Mouse (Mus musculus): Measurements from ENCODE around the gene Abcb8. TPM values are rescaled to one million over a fixed set of nuclear protein-coding genes. Genes with fewer than 3 reads are reported as not detected.
A peak's percentile ranks its signal among the peaks of the same experiment; 100 is the strongest.

The Abcb8 gene
- polyA plus RNA-seq, 1 experiment from 2014 or later = 52.7 TPM

DNA sequence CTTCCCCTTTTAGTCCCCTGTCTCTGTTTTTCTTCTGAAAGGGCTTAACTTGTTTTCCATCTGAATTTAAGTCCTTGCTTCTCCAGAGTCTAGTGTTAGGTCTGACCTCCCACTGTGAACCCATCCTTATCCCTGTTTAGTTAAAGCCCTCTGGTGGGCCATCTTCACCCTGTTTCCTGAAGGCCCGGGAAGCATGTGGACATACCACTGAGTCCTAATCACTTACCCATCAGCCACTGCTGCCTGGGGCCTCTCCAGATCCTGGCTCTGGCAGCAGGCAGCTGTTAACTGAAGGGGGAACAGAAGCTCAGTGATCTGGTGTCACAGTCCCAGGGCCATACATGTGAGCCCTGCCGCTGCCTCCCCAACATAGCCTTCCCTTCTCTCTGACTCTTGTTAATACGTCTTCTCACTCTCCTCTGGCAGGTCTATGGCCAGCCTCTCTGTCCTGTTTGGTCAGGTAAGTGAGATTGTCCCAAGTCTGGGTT lies 12.0 kb downstream of the Abcb8 start:
- Histone ChIP-seq H3K36me3 (ENCODE audit: control insufficient read depth, insufficient read depth, low read length) (peaks cover 73% of the 10 kb centered on the region), H3K4me1 (ENCODE audit: control insufficient read depth in 2 of 2, insufficient read depth in 2 of 2, low read length in 2 of 2) (peaks cover 0 to 3% of the 10 kb centered on the region in 2 experiments; a peak in 2 of 4 replicates), H3K4me3 (ENCODE audit: control insufficient read depth in 1 of 2, insufficient read depth in 1 of 2, low read depth in 1 of 2, low read length in 2 of 2) (no peak overlapping the region), H3K9ac (ENCODE audit: low read length) (no peak overlapping the region), H3K27me3 (ENCODE audit: control insufficient read depth, insufficient read depth, low read length) (no peaks in the 10 kb centered on the region), H3K9me3 (ENCODE audit: control insufficient read depth, low read length) (no peaks in the 10 kb centered on the region), H3K4me2 (ENCODE audit: low read length) (no peak overlapping the region), H3K27ac (replicated peaks in 1 of 2; ENCODE audit: control insufficient read depth in 1 of 2, insufficient read depth in 1 of 2, low read depth in 2 of 2, low read length in 2 of 2) (no peak overlapping the region)
- ATAC-seq (ENCODE audit: insufficient number of reproducible peaks, insufficient read depth, low FRiP score, low read depth) = no peak
- 56% methylated on average over 3 of the region's 3 CpGs for WGBS

DNA sequence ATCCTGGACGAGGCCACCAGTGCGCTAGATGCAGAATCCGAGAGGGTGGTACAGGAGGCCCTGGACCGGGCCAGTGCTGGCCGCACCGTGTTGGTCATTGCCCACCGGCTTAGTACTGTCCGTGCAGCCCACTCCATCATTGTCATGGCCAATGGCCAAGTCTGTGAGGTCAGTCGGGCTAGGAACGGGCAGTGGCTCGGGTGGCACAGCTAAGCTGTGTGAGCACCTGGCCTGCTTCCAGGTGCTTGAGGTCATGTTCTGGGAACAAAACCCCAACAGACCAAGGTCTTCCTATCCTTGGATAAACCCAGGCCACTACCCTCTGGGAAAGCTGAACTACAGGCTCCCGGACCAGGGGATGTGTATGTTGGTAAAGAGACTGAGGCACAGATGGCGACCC lies 15.2 kb downstream of the Abcb8 start:
- Histone ChIP-seq H3K9me3 (ENCODE audit: control insufficient read depth, low read length) (no peaks in the 10 kb centered on the region), H3K4me1 (ENCODE audit: control insufficient read depth in 2 of 2, insufficient read depth in 2 of 2, low read length in 2 of 2) (peaks cover 0 to 2% of the 10 kb centered on the region in 2 experiments; a peak in 1 of 4 replicates), H3K4me3 (ENCODE audit: control insufficient read depth in 1 of 2, insufficient read depth in 1 of 2, low read depth in 1 of 2, low read length in 2 of 2) (no peak overlapping the region), H3K36me3 (ENCODE audit: control insufficient read depth, insufficient read depth, low read length) (peaks cover 41% of the 10 kb centered on the region), H3K27me3 (ENCODE audit: control insufficient read depth, insufficient read depth, low read length) (no peaks in the 10 kb centered on the region), H3K9ac (ENCODE audit: low read length) (no peak overlapping the region), H3K27ac (replicated peaks in 1 of 2; ENCODE audit: control insufficient read depth in 1 of 2, insufficient read depth in 1 of 2, low read depth in 2 of 2, low read length in 2 of 2) (no peak overlapping the region), H3K4me2 (ENCODE audit: low read length) (no peak overlapping the region)
- ATAC-seq (ENCODE audit: insufficient number of reproducible peaks, insufficient read depth, low FRiP score, low read depth) = 0 out of 2 replicates have a peak, but pooled peaks have one; percentile 13
- WGBS = 86% methylated on average over 13 of the region's 13 CpGs

DNA sequence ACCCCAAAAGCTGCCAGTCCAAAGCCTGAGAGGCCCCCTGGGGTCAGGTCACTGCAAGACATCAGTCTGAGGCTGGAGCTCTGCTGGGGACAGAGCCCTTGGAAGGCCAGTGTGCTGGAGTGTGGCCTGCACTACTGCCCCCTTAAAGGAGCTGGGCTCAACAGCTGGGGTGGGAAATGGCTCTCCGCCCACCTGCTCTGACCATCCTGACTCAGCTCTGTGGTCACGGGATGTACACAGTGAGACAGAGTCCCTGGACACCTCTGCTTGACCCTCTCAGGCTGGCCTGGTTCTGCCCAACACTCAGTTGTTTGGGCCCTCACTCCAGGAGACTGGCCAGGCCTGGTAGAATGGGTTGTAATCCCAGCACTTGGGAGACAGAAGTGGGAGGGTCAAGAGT lies 16.0 kb downstream of the Abcb8 start:
- Histone ChIP-seq H3K27ac (replicated peaks in 1 of 2; ENCODE audit: control insufficient read depth in 1 of 2, insufficient read depth in 1 of 2, low read depth in 2 of 2, low read length in 2 of 2) (no peak overlapping the region), H3K36me3 (ENCODE audit: control insufficient read depth, insufficient read depth, low read length) (peaks cover 33% of the 10 kb centered on the region), H3K27me3 (ENCODE audit: control insufficient read depth, insufficient read depth, low read length) (peaks cover under 1% of the 10 kb centered on the region; the same call in 1 of the 2 replicates), H3K4me2 (ENCODE audit: low read length) (no peak overlapping the region), H3K4me1 (ENCODE audit: control insufficient read depth in 2 of 2, insufficient read depth in 2 of 2, low read length in 2 of 2) (peaks cover 0 to 2% of the 10 kb centered on the region in 2 experiments; a peak in 1 of 4 replicates), H3K4me3 (ENCODE audit: control insufficient read depth in 1 of 2, insufficient read depth in 1 of 2, low read depth in 1 of 2, low read length in 2 of 2) (no peak overlapping the region), H3K9ac (ENCODE audit: low read length) (no peak overlapping the region), H3K9me3 (ENCODE audit: control insufficient read depth, low read length) (no peaks in the 10 kb centered on the region)
- WGBS = 81% methylated on average over 2 of the region's 2 CpGs
- no peak for ATAC-seq (ENCODE audit: insufficient number of reproducible peaks, insufficient read depth, low FRiP score, low read depth)

DNA sequence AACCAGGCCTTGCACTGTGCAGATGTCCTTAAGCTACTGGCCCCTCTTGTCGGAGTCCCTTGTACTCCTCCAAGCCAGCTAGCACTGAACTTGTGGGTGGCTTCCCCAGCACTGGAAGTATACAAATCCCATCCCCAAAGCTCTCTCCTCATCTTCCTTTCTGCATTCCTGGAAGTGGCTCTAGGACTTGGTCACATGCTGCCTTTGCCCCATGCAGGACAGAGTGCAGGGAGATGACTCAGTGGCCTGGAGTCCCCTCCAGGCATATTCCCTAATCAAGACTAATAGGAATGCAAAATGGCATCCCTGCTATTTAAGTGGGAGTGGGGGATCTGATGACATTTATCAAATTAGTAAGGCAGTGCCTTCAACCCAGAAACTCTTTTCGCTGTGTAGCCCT lies 18.6 kb downstream of the Abcb8 start:
- Histone ChIP-seq H3K36me3 (ENCODE audit: control insufficient read depth, insufficient read depth, low read length) (peaks cover 14% of the 10 kb centered on the region), H3K4me3 (ENCODE audit: control insufficient read depth in 1 of 2, insufficient read depth in 1 of 2, low read depth in 1 of 2, low read length in 2 of 2) (no peak overlapping the region), H3K27me3 (ENCODE audit: control insufficient read depth, insufficient read depth, low read length) (peaks cover 11% of the 10 kb centered on the region; the same call in 1 of the 2 replicates), H3K9me3 (ENCODE audit: control insufficient read depth, low read length) (no peaks in the 10 kb centered on the region), H3K9ac (ENCODE audit: low read length) (no peak overlapping the region), H3K4me1 (ENCODE audit: control insufficient read depth in 2 of 2, insufficient read depth in 2 of 2, low read length in 2 of 2) (peaks cover 0 to 2% of the 10 kb centered on the region in 2 experiments; a peak in 1 of 4 replicates), H3K27ac (replicated peaks in 1 of 2; ENCODE audit: control insufficient read depth in 1 of 2, insufficient read depth in 1 of 2, low read depth in 2 of 2, low read length in 2 of 2) (no peak overlapping the region), H3K4me2 (ENCODE audit: low read length) (no peak overlapping the region)
- no peak for ATAC-seq (ENCODE audit: insufficient number of reproducible peaks, insufficient read depth, low FRiP score, low read depth)
- 61% methylated on average over 2 of the region's 2 CpGs for WGBS

DNA sequence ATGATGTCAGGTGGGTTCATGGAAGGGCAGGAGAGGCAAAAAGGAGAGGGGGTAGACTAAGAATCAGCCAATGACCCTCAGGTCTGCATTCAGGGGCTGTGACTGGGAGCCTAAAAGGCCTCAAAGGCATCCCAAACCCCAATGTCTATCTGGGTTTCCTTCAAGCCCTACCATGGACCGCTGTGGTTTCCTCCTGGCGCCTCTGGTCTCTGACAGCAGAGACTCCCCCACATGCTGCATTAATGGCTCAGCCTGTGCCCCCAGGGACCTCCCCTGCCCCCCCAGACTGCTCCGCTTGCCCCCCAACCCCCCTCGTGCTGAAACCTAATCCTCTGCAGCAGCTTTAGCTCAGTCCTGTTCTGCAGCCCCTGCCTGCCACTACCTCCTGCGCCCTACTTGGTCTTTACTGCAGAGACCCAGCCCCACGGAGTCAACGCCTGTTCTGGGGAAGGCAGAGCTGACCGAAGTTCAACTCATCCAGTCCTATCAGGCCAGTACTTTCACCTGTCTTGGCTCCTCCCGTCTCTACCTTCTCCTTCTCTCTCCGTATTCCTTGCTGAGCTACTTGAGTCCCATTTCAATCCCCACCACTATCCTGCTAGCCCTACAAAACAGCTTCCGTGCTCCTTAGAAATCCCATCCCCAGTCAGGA lies 19.7 kb downstream of the Abcb8 start, which contains the start of gene Asic3:
Asic3 (plus strand) TSS at position 351 of the 652 bp plus-strand sequence.
- H3K9me3 ChIP-seq (ENCODE audit: control insufficient read depth, low read length) = no peaks in the 10 kb centered on the region
- no peak for ATAC-seq (ENCODE audit: insufficient number of reproducible peaks, insufficient read depth, low FRiP score, low read depth)
- no peak within 1 kb of the TSS for H3K4me2 ChIP-seq (ENCODE audit: low read length)
- H3K4me3 ChIP-seq (ENCODE audit: control insufficient read depth in 1 of 2, insufficient read depth in 1 of 2, low read depth in 1 of 2, low read length in 2 of 2) = no peak within 1 kb of the TSS
- no peak within 1 kb of the TSS for H3K27ac ChIP-seq (replicated peaks in 1 of 2; ENCODE audit: control insufficient read depth in 1 of 2, insufficient read depth in 1 of 2, low read depth in 2 of 2, low read length in 2 of 2)
- H3K4me1 ChIP-seq (ENCODE audit: control insufficient read depth in 2 of 2, insufficient read depth in 2 of 2, low read length in 2 of 2) = peaks cover 0 to 2% of the 10 kb centered on the region in 2 experiments; a peak in 1 of 4 replicates
- peaks cover 12% of the 10 kb centered on the region; the same call in 1 of the 2 replicates for H3K27me3 ChIP-seq (ENCODE audit: control insufficient read depth, insufficient read depth, low read length)
- H3K36me3 ChIP-seq (ENCODE audit: control insufficient read depth, insufficient read depth, low read length) = peaks cover 5% of the 10 kb centered on the region; the same call in 1 of the 2 replicates
- no peak within 1 kb of the TSS for H3K9ac ChIP-seq (ENCODE audit: low read length)
- 39% methylated on average over 11 of the region's 11 CpGs for WGBS

DNA sequence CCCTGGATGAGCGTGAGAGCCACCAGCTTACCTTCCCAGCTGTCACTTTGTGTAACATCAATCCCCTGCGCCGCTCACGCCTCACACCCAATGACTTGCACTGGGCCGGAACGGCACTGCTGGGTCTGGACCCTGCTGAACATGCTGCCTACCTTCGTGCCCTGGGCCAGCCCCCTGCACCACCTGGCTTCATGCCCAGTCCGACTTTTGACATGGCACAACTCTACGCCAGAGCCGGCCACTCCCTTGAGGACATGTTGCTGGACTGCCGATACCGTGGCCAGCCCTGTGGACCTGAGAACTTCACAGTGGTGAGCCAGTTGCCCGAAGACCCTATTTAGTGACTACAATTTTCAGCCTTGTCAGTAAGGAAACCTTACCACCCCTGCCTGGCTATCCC lies 20.5 kb downstream of the Abcb8 start:
- Histone ChIP-seq H3K27me3 (ENCODE audit: control insufficient read depth, insufficient read depth, low read length) (peaks cover 12% of the 10 kb centered on the region; the same call in 1 of the 2 replicates), H3K9ac (ENCODE audit: low read length) (no peak overlapping the region), H3K4me2 (ENCODE audit: low read length) (no peak overlapping the region), H3K4me1 (ENCODE audit: control insufficient read depth in 2 of 2, insufficient read depth in 2 of 2, low read length in 2 of 2) (peaks cover 0 to 2% of the 10 kb centered on the region in 2 experiments; a peak in 1 of 4 replicates), H3K9me3 (ENCODE audit: control insufficient read depth, low read length) (no peaks in the 10 kb centered on the region), H3K36me3 (ENCODE audit: control insufficient read depth, insufficient read depth, low read length) (peaks cover 13% of the 10 kb centered on the region), H3K27ac (replicated peaks in 1 of 2; ENCODE audit: control insufficient read depth in 1 of 2, insufficient read depth in 1 of 2, low read depth in 2 of 2, low read length in 2 of 2) (no peak overlapping the region), H3K4me3 (ENCODE audit: control insufficient read depth in 1 of 2, insufficient read depth in 1 of 2, low read depth in 1 of 2, low read length in 2 of 2) (no peak overlapping the region)
- no peak for ATAC-seq (ENCODE audit: insufficient number of reproducible peaks, insufficient read depth, low FRiP score, low read depth)
- 83% methylated on average over 13 of the region's 13 CpGs for WGBS

DNA sequence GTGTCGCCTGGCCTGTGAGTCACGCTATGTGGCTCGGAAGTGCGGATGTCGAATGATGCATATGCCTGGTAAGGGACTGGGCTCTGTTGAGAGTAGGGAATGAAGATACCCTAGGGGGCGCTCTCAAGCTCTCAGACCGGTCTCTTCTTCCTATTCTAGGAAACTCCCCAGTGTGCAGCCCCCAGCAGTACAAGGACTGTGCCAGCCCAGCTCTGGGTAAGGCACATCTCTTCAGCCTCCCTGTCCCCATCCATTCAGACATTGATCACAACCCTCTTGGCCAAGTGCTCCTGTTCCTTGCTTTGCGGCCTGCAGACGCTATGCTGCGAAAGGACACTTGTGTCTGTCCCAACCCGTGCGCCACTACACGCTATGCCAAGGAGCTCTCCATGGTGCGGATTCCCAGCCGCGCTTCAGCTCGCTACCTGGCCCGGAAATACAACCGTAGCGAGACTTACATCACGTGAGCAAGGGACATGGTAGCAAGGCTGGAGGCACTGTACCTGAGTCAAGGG lies 22.8 kb downstream of the Abcb8 start:
- no peak overlapping the region for H3K9ac ChIP-seq (ENCODE audit: low read length)
- WGBS = under 1% methylated on average over 21 of the region's 21 CpGs

More for the DNA sequence above, 22.8 kb downstream of the Abcb8 start:
- Histone ChIP-seq H3K4me1 (ENCODE audit: control insufficient read depth in 2 of 2, insufficient read depth in 2 of 2, low read length in 2 of 2) (peaks cover 0 to 2% of the 10 kb centered on the region in 2 experiments; a peak in 1 of 4 replicates), H3K27ac (replicated peaks in 1 of 2; ENCODE audit: control insufficient read depth in 1 of 2, insufficient read depth in 1 of 2, low read depth in 2 of 2, low read length in 2 of 2) (no peak overlapping the region), H3K9me3 (ENCODE audit: control insufficient read depth, low read length) (no peaks in the 10 kb centered on the region), H3K27me3 (ENCODE audit: control insufficient read depth, insufficient read depth, low read length) (peaks cover 12% of the 10 kb centered on the region; the same call in 1 of the 2 replicates), H3K36me3 (ENCODE audit: control insufficient read depth, insufficient read depth, low read length) (peaks cover 32% of the 10 kb centered on the region), H3K4me2 (ENCODE audit: low read length) (no peak overlapping the region), H3K4me3 (ENCODE audit: control insufficient read depth in 1 of 2, insufficient read depth in 1 of 2, low read depth in 1 of 2, low read length in 2 of 2) (no peak overlapping the region)
- peak; percentile 27; the same call in 1 of the 2 replicates for ATAC-seq (ENCODE audit: insufficient number of reproducible peaks, insufficient read depth, low FRiP score, low read depth)

Data from heart, embryonic 14.5 days (tissue).